Mouse (Mus musculus): ENCODE measurements around the gene Gnb4.

Gene Gnb4

GRCm38 (mm10) chr3:32615376-32615775 is 1.0 kb downstream of the Gnb4 start:
- DNase-seq (ENCODE audit: extremely low read depth, low read depth) = no peak

DNA sequence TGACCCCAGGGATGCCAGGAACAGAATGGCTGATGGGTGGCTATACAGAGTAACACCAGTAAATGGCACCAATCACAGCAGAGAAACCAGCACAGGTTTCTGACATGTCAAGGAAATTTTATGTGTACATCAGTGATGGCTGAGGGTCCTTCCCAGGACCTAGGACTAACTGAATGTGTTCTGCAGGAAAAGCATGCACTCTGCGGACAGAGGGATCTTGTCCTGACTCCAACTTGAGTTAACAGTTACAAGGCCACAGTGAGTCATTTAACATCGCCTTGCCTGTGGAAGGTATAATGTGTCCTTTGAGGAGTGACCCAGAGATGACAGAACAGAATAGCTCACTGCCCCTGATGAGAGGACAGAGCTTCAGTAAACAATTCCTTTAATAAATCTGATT is 1.6 kb downstream of the Gnb4 start:
- no peak for DNase-seq (ENCODE audit: extremely low read depth, low read depth)

GRCm38 (mm10) chr3:32611606-32612170 is 4.7 kb downstream of the Gnb4 start:
- DNase-seq (ENCODE audit: extremely low read depth, low read depth) = no peak

GRCm38 (mm10) chr3:32610560-32610959 is 5.8 kb downstream of the Gnb4 start:
- DNase-seq (ENCODE audit: extremely low read depth, low read depth) = no peak

GRCm38 (mm10) chr3:32609233-32609632 is 7.2 kb downstream of the Gnb4 start:
- DNase-seq (ENCODE audit: extremely low read depth, low read depth) = no peak

DNA sequence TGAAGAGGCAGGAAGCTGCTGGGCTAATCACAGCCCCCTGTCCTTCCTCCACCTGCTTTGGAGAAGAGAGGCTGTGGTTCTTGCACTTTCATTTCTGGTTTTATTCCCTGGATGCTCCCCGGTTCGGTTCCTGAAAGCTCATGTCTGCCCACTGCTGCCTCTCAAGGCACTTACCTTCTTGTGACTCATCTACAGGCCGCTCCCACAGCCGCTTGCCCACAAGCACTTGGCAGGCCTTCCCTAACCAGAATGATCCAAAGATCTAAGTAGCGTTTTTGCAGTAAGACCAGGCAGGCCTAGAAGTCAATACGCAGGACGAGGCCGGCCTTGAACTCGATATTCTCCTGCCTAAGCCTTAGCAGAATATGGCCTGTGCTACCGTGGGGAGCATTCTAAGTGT is 15.3 kb downstream of the Gnb4 start:
- DNase-seq (ENCODE audit: extremely low read depth, low read depth) = no peak

DNA sequence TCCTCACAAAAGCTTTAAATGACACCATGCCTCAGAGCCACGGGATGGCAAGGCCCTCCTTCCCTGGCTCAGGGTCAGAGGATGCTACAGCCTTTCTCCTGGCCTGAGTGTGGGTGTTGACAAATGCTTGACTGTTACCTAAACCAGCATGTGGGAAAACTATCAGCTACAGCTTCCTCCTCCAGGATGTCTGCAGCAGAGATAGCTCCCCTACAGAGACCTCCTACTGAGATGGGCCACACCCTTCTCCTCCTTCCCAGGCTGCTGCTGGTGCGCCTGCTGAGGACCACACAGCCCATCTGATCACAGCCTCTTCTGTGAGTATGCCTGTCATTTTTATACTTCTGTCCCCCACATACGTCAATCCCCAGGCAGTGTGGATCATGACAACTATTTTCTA is 17.1 kb downstream of the Gnb4 start:
- peak; percentile 70 for DNase-seq (ENCODE audit: extremely low read depth, low read depth)

DNA sequence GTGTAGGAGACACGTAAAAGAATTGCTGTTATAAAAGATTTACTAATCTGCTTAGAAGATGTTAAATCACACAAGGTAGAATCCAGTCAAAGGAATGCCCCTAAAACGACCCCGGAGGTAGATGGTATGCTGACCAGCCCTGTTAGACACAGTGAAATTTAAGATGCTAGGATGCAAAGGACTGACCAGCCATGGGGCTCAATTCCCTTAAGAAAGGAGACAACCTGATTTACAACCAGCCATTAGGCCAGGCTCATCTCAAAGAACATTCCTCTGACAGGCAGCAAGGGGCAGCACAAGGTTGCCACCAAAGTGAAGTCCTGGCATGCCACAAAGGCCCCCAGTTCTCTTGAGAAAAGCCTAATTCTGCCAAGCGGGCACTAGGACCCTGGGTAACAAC is 21.3 kb downstream of the Gnb4 start:
- no peak for DNase-seq (ENCODE audit: extremely low read depth, low read depth)

DNA sequence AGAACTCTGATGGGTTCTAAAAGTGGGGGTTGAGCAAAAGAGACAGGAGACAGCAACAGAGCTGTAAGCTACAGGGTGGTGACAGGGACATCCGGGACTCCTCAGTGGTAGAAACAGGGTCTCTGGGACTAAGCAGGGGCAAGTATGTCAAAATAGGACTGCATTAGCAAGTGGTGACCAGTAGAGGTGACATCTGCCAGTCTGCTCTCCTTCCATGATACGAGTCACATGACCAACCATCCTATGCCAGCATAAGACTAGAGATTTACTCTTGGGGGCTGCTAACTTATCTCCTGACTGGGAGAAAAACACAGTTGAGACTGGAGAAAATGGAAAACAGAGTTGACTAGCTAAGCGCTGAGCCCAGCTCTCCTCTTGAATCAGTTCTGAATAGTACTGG is 30.1 kb downstream of the Gnb4 start:
- no peak for DNase-seq (ENCODE audit: extremely low read depth, low read depth)

DNA sequence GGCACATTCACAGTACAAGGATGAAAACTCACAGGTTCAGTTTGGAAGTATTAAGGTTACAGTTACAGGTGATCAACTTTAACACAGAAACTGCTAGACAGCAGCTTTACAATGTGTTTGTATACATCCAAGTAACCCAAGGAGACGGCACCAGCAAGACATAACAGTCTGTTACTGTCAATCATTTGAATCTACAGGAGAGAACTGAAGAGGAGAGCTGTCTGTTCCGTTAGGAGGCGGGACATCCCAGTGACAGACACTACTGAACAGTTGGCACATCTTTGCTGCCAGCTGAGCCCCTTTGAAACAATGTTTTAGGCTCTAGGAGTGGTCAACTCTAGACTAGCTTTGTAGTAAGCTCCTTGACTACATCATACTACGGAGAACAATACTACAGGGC is 32.9 kb downstream of the Gnb4 start:
- no peak for DNase-seq (ENCODE audit: extremely low read depth, low read depth)

- DNase-seq (ENCODE audit: extremely low read depth, low read depth) = no peak
Observed at GRCm38 (mm10) chr3:32581911-32582310, 34.5 kb downstream of the Gnb4 start.

DNA sequence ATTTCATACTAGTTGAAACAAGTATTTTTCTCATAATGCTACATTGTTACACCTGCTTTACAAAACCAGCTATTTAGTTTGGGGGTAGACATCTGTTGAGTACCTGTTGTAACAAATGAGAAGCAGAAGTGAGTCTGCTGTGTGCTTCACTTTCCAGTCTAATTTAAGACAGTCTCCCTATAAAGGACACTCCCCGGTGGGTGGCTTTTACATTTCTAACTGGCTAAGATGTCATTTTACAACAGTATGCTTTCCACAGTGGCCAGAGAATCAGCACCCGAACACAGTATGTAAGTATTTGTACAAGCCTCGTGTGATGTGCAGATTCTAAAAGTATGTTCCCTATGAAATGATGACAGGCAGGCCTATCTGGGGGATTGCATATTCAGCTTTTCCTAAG is 35.6 kb downstream of the Gnb4 start:
- no peak for DNase-seq (ENCODE audit: extremely low read depth, low read depth)

DNA sequence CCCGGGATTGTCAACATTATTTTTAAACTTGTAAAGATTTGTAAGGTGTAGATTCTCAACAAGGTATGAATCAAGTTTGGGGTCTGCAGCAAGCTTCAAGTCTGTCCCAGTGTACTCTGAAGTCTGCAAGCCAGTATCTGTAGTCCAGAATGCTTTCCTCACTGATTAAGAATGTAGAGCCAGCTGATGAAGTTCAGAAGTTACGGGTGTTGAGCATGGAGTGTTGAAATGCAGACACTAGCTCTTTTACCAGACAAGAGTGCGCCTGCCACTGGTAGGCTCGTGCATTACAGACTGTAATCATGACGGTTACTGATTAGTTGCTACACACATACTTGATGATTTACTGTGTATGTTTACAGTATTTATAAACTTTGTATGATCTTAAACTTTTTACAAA is 37.6 kb downstream of the Gnb4 start:
- no peak for DNase-seq (ENCODE audit: extremely low read depth, low read depth)

GRCm38 (mm10) chr3:32575151-32575550 is 41.2 kb downstream of the Gnb4 start:
- DNase-seq (ENCODE audit: extremely low read depth, low read depth) = no peak

GRCm38 (mm10) chr3:32573881-32574280 is 42.5 kb downstream of the Gnb4 start:
- DNase-seq (ENCODE audit: extremely low read depth, low read depth) = no peak

GRCm38 (mm10) chr3:32573086-32573485 is 43.3 kb downstream of the Gnb4 start:
- DNase-seq (ENCODE audit: extremely low read depth, low read depth) = no peak

DNA sequence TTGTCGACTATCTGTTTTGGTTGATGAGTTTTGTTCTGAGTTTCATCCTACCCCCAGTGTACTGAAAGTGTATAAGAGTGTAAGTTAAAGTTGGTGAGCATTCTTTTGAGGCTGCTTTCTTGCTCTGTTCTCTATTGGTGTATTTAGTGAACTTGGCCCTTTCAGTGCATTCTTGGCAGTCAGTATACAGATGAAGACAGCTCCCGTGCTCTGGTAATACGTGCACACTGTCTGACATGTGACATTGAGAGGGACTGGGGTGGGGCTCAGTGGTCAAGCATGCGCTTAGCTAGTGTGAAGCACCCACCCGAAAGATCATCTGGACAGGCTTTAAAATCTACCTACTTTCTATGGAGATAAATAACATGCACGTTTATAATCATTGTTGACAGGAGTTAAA is 53.0 kb downstream of the Gnb4 start:
- DNase-seq (ENCODE audit: extremely low read depth, low read depth) = no peak

- peak; percentile 8 for DNase-seq (ENCODE audit: extremely low read depth, low read depth)
Observed at GRCm38 (mm10) chr3:32553061-32553460, 63.3 kb downstream of the Gnb4 start.

DNA sequence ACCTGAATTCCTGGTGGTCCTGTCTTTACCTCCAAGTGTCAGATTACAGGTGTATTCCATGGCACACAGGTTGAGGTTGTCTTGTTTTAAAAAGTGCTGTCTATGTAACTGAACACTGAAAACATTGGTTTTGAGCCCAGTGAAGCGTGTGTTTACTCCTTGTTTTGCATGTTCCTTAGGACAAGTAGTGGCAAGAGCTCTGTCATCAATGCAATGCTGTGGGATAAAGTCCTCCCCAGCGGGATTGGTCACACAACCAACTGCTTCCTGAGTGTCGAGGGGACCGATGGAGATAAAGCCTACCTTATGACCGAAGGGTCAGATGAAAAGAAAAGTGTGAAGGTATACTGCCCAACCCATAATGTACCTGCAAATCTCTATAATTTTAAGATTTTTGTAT is 78.3 kb downstream of the Gnb4 start:
- no peak for DNase-seq (ENCODE audit: extremely low read depth, low read depth)

DNA sequence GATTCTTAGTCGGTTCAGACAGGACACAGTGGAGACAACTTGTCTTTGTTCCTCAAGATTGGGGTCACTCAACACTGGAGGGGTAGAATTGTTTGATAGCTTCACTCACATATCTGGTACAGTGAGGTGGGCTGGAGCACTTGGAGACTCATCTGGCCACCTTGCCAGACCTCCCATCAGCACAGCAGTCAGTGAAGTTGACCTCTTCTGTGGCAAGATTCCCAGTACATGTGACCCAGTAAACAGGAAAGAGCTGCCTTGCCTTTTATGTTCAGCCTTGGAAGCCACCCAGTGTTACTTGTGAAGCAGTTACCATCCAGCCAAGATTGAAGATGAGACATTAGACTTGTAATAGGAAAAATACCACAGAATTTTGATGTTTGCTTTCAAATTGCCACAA is 78.8 kb downstream of the Gnb4 start:
- DNase-seq (ENCODE audit: extremely low read depth, low read depth) = no peak

- DNase-seq (ENCODE audit: extremely low read depth, low read depth) = no peak
Observed at GRCm38 (mm10) chr3:32535692-32536091, 80.7 kb downstream of the Gnb4 start.

All from MEL-GATA-1-ER (cell line).